22 mouse cellular contexts compared by ENCODE assay signal in the genomic region with DNA sequence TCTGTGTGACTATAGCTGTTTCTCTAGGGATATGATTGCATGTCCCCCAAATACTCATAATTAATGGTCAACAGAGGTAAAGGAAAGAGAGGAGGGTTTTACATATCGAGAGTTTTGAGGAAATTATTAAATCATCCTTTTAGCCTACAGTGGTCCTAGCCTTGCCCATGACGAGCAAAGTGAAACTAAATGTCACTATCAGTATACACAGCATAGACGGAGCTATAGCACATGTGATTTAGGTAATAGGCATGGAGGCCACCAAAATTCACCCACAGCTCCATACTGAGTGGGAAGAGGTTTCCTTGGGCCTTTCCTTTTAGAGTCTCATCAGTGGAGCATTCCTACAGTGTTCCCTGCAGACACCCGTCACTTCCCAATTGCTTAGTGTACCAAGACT.
"Had no signal": no experiment of that assay in that cellular context is flagged by ENCODE, and none has a peak within 500 bp of the region (broad histone marks: within the 10 kb centered on the region; RNA-seq: fewer than 3 reads in every experiment).

No protein-coding gene starts in this region.

- H3K9me3 ChIP-seq: limb, embryonic 12.5 days; limb, embryonic 15.5 days; midbrain, embryonic 10.5 days; midbrain, embryonic 13.5 days; stomach, embryonic 15.5 days had no signal

- H3K27me3 ChIP-seq: limb, embryonic 12.5 days; limb, embryonic 15.5 days; midbrain, embryonic 13.5 days; stomach, embryonic 15.5 days had no signal

- H3K36me3 ChIP-seq: limb, embryonic 12.5 days; limb, embryonic 15.5 days; midbrain, embryonic 10.5 days; midbrain, embryonic 13.5 days; stomach, embryonic 15.5 days had no signal

- H3K27ac ChIP-seq: kidney, postnatal 0 days; left cerebral cortex, adult 2 months; limb, embryonic 12.5 days; limb, embryonic 15.5 days; liver, embryonic 14.5 days; macrophage; midbrain, embryonic 10.5 days; midbrain, embryonic 13.5 days; stomach, embryonic 15.5 days had no signal

- H3K9ac ChIP-seq: limb, embryonic 12.5 days; limb, embryonic 15.5 days; liver, embryonic 14.5 days; liver, postnatal 0 days; lung, embryonic 14.5 days; midbrain, embryonic 13.5 days; stomach, embryonic 15.5 days had no signal

- H3K4me3 ChIP-seq: left cerebral cortex, adult 2 months; limb, embryonic 12.5 days; limb, embryonic 15.5 days; midbrain, embryonic 10.5 days; midbrain, embryonic 13.5 days; stomach, embryonic 15.5 days had no signal

- H3K4me1 ChIP-seq: limb, embryonic 12.5 days; limb, embryonic 15.5 days; midbrain, embryonic 10.5 days; midbrain, embryonic 13.5 days; stomach, embryonic 15.5 days had no signal

- H3K4me2 ChIP-seq: limb, embryonic 12.5 days; limb, embryonic 15.5 days; liver, embryonic 11.5 days; lung, embryonic 14.5 days; midbrain, embryonic 13.5 days; stomach, embryonic 15.5 days had no signal

- ATAC-seq: liver, postnatal 0 days; lung, postnatal 0 days; midbrain, embryonic 13.5 days; midbrain, embryonic 16.5 days had no signal

- DNase-seq: kidney, adult 2 months; kidney, postnatal 25 days; layer of hippocampus, postnatal 36 days; left cerebral cortex, postnatal 4 days; liver, postnatal 0 days; lung, embryonic 14.5 days; right cerebral cortex, adult 18-20 months; right cerebral cortex, postnatal 25 days; spleen, adult 18-20 months; thymus, postnatal 25 days had no signal
